Mouse (Mus musculus) thymus, adult 18-20 months (tissue): ENCODE results near the gene Cir1.

Source experiments
- DNase-seq, 2 experiments: peaks; one replicate each; pipeline ENCODE4 v3.0.0; 2022; ENCODE audit warnings: mixed read lengths in 2 of 2

The Cir1 gene

DNA sequence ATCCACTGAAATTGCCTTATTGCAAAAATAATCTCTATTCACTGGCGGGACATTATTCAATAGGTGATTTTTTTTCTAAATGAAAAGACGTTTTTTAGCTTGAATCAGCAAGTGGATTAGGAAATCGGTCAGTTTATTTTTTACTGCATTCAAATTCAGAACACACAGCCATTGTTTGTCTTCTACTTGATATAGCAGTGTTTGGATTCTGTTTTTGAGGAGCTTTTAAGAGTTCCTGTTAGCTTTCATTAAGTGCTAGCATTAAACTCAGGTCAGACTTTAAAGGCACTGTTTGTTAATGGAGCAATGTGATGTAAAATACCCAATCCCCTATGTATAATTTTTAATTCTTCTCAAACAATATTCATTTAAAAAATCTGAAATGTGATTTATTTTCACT lies 13.7 kb downstream of the Cir1 start:
- no peak for DNase-seq

DNA sequence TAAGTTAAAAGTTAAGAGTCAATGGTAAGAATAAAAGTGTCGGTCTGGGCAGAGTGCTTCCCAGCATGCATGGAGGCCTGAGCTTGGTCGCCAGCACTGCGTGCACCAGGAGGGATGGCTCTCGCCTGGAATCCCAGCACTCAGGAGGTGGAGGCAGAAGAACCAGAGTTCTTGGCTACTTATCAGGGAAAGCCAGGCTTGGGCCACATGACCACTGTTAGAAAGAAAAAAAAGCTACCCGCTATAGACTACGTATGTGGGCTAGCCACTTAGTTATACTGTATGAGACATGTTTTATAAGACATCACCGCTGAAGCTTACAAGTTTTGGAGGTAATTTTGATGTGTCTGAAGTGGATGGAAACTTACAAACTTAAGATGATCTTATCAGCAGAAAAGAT lies 14.3 kb downstream of the Cir1 start:
- no peak for DNase-seq

DNA sequence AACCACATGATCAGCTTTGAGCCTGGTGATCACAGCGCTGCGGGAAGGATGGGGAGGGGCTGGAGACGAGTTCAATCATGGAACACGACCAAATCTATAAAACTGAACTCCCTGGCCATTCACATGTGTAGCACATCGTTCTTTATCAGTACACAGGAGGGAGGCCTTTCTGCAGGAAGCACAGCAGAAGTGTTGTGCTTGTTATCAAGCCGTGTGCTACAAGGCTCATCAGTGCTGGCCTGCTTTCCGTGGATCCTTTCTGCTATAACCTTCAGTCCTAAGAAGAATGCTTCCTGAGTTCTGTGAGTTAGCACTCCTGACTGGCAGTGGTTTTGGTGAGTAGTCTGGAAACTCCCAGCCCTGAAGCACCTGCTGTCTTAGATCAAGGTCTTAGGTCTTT lies 17.5 kb downstream of the Cir1 start:
- DNase-seq: no peak

DNA sequence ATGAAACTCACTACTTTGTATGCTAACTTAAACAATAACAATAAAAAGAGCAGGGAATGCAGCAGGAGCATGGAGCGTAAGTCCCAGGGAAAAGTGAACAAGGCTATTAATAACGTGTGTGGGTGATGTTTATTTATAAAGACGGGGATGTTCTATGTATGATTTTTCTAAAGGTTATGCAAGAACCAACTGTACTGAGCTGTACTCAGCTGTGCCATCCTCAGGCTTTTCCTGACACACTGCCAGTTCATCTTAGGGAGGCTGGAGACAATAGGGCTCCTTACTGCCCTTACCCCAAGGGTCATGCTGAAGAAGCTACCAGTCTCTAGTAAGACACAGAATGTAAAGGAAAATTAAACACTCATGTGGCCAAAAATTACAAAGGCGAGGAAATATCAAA lies 21.4 kb downstream of the Cir1 start:
- DNase-seq: no peak

DNA sequence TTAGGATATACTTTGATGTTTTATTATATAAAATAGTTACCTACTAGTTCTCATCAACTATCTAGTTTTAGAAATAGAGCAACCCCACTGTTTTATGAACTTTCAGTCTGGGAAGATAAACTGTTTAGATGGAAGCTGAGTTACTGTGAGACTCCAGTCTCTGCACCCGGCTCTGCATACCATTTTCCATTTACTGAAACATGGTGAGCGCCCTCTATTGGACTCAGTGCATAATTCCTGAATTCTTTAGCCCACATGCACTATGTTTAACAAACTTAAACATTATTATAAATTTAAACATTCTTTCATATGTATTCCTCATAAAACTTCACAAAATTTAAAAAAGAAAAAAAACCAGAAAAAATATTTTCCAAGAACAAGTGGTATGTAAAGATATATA lies 26.9 kb downstream of the Cir1 start:
- no peak for DNase-seq

DNA sequence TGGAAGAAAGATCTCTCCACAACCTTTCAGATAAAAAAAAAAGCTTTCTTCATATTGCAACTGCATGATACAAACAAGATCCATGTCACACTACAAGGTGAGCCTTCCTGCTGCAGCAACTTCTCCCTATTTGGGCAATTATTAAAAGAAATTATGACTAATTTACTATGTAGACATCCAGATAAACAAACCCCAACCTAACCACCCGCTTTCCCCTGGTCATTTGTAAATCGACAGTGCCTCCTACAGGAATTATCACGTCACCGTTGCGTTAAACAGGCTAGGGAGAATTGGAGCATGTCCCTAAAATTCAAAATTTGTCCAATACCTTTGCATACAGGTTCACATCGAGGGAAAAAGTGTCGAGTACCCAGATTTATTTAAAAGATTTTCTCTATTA lies 30.8 kb downstream of the Cir1 start:
- DNase-seq: no peak

DNA sequence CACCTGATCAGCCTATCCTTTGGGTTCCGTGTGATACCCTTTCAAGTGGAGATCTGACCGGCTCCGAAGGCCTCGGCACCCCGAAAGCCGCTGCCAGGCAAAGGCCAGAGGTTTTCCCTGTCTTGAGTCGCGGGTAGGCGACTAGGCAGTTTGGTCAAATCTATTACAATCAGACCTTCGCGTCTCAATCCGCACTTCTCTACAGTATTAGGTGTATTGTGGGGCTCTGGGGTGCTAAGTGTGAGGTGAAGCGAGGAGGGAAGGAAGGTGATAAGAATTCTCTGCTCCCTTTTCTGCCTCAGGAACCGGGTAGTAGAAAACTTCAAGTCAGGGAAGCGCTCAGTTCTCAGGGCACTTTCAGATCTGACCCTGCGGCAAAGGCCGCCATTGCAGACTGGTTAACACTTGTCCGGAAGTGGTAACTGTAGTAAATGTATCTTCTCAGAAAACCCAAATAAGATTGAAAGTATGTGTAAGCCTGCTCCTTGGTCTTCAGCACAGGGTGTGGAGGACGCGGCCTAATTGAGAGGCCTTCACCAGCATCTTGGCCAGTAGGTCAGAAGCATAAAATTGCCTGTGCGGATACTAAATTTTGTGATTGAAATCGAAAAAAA lies 31.3 kb downstream of the Cir1 start:
- no peak for DNase-seq

DNA sequence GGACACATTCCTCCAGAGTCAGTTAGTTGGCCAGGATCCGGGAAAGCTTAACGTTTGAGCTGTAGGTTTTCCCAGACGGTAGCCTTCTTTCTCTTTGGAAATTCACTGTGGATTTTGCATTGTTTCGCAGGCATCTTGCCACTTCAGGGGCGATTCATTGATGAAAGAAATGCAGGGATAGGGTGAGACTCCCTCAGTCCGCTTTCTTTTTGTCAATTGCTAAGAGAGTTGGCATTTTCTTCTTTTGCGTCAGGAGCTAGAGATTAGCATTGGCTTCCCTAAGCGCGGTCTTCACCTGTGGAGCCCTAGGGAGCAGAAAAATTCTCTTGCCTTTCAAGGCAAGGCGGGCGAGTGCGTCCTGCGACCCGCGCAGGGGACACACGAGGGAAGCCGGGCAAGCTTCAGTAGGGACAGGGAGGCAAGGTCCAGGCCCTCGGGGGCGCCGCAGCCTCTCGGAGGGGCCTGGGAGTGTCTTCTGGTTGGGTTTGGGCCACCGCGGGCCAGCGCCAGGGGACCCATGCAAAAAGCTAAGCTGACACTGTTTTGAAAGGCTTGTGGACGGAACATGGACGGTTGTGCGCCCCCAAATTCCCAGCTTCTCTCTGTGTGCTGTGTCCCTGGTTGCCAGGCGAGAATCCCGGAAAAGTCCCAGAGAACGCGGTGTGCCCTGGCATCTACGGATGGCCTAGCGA lies 32.0 kb downstream of the Cir1 start:
- no peak for DNase-seq

DNA sequence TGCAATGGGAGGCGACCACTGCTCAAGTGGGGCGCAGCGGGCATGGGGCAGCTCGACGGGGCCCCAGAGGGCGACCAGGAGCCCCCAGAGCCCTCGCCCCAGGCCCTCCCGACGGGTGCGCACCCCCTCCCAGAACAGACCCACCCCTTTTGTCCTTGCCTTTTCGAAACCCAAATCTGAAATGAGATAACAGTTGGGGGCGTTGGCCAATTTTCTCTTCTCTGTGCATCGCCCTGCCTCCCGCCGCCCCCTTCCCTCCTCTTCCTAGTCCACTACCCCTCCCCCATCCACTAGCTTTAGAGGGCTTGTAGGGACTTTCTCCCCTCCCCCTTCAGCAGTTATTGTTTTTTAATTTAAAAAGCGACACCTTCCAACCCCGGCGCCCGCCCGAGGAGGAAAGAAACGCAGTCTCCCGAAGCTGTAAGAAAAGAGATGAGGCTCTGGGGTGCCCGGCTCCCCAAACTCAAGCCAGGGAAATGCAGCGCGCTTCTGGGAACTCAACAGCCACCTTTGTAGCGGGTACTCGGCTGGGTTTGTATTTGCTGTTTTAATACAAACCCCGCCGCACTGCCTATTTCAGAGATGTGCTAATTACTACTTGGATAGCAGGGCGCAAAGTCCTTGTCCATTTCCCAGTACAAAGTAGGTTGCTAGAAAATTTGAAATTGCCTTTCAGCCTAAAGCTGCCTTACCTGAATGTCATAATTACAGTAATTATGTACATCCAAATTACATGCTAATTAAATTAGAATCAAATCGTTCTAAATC lies 33.0 kb downstream of the Cir1 start:
- no peak for DNase-seq

DNA sequence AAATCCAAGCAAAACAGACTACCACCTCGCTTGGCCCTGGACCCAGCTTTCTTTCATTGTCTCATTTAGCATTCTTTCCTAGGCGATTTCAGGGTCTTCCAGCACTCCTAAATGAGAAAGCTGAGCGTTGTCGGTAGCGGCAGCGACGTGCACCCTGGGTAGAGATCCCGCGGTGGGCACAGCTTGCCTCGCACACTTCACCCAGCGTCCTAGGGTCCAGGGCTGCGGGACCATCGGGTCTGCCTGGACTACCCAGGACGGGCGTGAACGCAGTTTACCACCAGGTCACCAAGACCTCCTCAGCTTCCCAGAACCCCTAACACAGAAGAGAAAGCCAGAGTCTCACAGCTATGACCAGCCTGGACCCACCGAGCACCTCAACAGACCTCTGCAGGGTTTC lies 33.6 kb downstream of the Cir1 start:
- DNase-seq: no peak

DNA sequence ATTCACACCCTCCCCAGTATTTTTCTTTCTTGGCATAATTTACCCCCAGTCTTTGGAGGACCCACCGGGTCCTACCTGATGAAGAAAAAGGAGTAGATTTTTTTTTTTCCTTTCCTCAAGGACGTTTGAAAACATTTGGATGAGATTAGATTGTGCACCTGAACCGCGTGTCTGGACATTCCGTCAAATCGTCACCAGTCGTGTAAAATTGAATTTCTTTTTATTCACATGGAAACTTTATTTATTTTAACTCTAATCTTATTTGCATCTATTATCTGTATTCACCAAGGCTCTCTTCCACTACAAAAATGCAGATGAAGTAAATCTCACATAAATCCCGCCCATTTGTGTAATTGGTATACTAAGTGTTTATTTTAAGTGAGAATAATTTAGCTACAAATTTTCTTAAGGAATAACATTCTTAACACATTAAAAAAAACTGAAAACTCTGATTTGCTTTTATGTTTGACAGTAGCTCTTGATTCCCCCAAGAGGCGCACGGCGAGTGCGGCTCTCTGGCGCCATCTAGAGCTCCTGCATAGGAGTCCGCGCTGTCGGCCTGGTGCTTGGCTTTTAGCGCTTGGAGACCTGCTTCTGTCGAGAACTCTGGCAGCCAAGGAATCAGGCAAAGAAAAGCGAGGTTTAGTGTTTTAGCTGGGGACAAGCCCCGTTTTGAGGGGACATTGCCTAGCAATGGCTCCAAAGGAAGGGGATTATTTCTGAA lies 34.2 kb downstream of the Cir1 start:
- peak; percentile 68 to 71 for DNase-seq

DNA sequence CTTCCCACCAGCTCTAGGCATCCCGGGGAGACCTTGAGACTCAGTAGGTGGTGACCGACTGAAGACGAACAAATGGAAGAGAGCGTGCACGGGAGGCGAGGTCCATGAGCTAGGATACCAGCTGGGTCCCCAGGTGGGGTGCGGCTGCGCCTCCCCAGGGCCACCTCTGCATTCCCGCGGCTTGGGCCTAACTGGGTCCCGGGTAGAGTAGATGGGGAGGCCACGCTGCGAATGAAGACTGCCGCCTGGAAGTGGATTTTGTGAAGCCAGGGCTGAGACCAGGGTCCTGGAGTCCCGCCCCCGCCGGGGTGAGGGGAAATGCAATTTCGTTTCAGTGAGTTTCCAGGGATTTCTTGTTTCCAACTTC lies 34.8 kb downstream of the Cir1 start:
- no peak for DNase-seq

DNA sequence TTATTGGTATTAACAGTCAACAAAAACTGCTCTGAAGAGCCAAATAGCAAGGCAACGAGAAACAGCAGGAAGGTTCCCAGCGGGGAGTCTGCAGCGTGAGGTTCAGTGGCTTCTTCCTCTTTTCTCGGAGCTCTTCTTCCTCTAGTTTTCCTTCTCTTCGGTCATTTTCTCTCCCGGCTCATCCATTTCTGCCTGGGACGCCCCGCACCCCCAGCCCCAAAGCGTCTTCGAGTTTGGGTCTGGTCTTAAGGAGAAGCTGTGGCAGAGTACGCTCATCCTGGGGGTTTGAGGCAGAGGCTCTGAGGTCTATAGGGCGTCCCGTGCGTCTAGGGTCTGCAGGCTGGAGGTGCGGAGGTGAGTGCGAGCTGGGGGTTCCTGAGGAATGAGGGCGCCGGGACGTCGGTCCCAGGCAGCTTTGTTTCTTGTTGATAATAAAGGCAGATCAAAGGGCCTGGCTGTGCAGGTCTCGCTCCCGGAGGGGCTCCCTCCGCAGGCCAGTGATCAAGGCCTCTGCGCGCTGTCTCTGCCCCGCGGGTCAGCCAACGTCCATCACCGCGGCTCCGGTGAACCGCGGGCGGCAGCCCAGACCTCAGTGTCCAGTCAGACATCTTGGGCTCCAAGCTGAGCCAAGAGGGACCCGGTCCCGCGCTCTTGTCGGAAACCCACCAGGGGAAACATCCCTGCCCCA lies 35.3 kb downstream of the Cir1 start:
- DNase-seq: no peak

DNA sequence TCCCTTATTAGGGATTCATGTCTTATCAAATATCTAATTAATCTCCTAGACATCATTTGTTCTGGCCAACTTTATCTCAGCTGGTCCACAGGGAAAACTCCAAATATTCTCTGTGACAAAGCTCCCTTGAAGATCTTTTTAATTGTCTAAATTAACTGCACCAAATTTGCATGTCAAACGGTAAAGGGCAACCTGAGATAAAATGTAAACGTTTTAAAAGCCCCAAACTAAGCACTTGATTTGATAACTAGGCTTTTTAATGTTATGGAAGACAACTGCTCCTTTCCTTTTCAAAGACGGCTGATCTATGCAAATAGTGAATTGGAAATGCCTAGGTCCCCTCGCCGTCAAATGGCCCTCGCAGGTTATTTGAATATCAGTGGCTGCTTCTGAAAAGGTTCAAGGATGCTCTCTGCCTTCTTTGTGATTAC lies 36.3 kb downstream of the Cir1 start:
- no peak for DNase-seq

DNA sequence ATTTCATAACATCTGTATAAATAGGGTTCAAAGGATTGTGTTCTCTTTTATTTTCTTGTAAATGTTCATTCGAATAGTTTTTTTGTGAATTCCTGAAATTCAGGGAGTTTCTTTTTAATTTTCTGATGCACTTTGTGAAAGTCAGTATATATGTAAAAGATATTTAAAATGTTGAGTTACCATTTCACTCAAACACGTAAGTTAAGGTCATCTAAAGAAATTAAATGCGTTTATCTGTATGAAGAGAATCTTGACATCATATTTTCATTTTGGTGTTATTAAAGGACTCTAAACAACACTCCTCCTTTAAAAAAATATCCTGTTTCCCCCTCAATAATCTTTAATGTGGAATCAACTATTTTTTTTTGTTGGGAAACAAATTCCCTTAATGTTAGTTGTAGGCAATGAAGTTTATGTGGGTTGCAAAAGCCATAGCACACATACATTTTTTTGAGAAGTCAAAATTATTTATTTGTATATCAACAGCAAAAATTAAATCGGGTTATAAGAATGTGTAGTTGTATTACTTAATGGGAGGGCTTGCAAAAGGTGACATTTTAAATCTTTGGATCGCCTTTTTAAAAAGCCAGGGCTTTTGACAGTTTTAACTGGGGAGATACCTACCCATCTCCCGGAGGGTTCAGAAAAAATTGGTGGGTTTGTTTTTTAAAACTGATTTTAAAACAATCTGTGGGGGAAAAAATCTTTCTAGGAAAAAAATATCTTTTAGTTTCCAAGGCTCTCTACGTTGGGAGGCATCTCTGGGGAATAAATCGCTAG lies 37.0 kb downstream of the Cir1 start:
- DNase-seq: no peak

DNA sequence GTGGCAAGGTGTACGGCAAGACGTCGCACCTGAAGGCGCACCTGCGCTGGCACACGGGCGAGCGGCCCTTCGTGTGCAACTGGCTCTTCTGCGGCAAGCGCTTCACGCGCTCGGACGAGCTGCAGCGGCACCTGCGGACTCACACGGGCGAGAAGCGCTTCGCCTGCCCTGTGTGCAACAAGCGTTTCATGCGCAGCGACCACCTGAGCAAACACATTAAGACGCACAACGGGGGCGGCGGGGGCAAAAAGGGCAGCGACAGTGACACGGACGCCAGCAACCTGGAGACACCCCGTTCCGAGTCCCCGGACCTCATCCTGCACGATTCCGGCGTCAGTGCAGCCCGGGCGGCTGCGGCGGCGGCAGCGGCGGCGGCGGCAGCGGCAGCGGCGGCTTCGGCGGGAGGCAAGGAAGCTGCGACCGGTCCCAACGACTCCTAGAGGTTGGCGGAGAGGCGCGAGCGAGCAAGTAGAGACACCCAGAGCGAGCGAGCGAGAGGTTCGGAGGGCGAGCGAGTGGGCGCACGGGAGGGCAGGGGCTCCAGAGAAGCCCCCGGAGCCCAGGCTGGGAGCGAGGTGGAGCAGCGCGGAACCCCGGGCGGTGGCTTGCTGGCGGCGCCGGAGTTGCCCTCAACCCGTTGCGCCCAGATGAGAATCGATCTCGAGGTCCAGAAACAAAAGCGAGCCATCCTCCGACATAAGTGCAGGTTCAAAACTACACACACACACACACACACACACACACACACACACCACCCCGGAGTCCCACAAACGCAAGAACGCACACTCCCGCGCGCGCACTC lies 38.2 kb downstream of the Cir1 start:
- no peak for DNase-seq

DNA sequence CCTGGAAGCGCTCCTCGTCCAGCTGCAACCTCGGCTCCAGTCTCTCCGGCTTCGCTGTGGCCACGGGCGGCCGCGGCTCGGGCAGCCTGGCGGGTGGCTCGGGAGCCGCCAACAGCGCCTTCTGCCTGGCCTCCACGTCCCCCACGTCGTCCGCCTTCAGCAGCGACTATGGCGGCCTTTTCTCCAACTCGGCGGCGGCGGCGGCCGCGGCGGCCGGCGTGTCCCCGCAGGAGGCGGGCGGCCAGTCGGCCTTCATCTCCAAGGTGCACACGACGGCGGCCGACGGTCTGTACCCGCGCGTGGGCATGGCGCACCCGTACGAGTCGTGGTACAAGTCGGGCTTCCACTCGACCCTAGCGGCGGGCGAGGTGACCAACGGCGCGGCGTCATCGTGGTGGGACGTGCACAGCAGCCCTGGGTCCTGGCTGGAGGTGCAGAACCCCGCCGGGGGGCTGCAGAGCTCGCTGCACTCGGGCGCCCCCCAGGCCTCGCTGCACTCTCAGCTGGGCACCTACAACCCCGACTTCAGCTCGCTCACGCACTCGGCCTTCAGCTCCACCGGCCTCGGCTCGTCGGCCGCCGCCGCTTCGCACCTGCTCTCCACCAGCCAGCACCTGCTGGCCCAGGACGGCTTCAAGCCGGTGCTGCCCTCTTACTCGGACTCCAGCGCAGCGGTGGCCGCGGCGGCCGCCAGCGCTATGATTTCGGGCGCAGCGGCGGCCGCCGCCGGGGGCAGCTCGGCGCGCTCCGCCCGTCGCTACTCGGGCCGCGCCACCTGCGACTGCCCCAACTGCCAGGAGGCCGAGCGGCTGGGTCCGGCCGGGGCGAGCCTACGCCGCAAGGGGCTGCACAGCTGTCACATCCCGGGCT lies 39.0 kb downstream of the Cir1 start:
- DNase-seq: peak in 1 of 2 experiments; percentile 17

DNA sequence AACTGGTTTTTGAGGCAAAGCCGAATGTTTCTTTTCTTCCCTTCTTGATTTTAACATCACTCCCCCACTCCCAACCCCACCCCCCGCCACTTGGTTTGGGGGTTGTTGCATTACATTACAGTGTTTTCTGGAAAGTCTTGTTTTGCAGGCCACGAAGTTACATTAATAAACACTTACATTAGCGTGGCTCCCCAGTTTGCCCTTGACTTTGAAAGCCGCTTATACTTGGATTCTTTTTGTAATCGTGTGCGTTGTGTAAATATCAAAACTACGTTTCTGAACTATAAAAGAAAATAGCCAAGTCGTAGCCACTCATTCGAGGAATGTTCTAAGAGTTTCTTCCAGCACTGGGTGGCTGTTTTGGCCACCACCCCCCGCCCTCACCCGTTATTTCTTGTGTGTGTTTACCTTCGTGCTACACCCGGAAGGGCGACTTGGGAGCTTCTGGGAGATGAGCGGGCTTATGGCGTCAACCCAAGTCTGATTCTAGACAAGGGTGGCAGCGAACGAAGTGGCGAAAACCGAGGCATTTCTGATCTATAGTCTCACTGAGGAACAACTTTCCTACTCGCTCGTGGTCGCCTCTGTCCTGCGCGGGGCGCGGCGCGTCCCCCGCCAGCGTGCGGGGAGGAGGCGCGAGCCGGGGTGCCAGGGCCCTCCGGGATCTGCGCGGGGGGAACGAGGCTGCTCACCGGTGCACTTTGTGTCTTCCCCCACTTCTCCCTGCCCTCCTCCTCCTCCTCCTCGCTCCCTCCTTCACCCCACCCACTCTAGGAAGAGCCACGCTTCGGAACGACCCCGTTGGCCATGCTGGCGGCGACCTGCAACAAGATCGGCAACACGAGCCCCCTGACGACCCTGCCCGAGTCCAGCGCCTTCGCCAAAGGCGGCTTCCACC lies 39.9 kb downstream of the Cir1 start:
- DNase-seq: no peak
